Mouse (Mus musculus): ENCODE measurements around the gene Pdzk1ip1.

Gene Pdzk1ip1

GRCm38 (mm10) chr4:115075204-115075915, 13.1 kb upstream of the Pdzk1ip1 start:
- peak; percentile 17 to 38 for DNase-seq (ENCODE audit: low spot score in 2 of 2)

- DNase-seq (ENCODE audit: low spot score in 2 of 2), result no peak
These were observed 9.4 kb upstream of the Pdzk1ip1 start for GRCm38 (mm10) chr4:115078892-115079820.

GRCm38 (mm10) chr4:115079821-115080349, 8.6 kb upstream of the Pdzk1ip1 start:
- no peak for DNase-seq (ENCODE audit: low spot score in 2 of 2)

- DNase-seq (ENCODE audit: low spot score in 2 of 2), result no peak
These were observed 5.5 kb upstream of the Pdzk1ip1 start for GRCm38 (mm10) chr4:115083031-115083430.

- DNase-seq (ENCODE audit: low spot score in 2 of 2), result peak in 1 of 2 experiments; percentile 54
These were observed 2.9 kb upstream of the Pdzk1ip1 start for GRCm38 (mm10) chr4:115085522-115086095.

GRCm38 (mm10) chr4:115086257-115086656, 2.3 kb upstream of the Pdzk1ip1 start:
- no peak for DNase-seq (ENCODE audit: low spot score in 2 of 2)

- no peak for DNase-seq (ENCODE audit: low spot score in 2 of 2)
These were observed 1.6 kb upstream of the Pdzk1ip1 start for GRCm38 (mm10) chr4:115086763-115087415.

- DNase-seq (ENCODE audit: low spot score in 2 of 2), result no peak
These were observed 2.1 kb downstream of the Pdzk1ip1 start for GRCm38 (mm10) chr4:115090592-115090991.

GRCm38 (mm10) chr4:115091806-115092205, 3.3 kb downstream of the Pdzk1ip1 start:
- DNase-seq (ENCODE audit: low spot score in 2 of 2), result no peak

GRCm38 (mm10) chr4:115093331-115093864, 4.9 kb downstream of the Pdzk1ip1 start:
- DNase-seq (ENCODE audit: low spot score in 2 of 2), result no peak

GRCm38 (mm10) chr4:115094056-115094455, 5.5 kb downstream of the Pdzk1ip1 start:
- no peak for DNase-seq (ENCODE audit: low spot score in 2 of 2)

- no peak for DNase-seq (ENCODE audit: low spot score in 2 of 2)
These were observed 7.3 kb downstream of the Pdzk1ip1 start for GRCm38 (mm10) chr4:115095671-115096434.

GRCm38 (mm10) chr4:115096435-115097145, 8.1 kb downstream of the Pdzk1ip1 start:
- no peak for DNase-seq (ENCODE audit: low spot score in 2 of 2)

GRCm38 (mm10) chr4:115097146-115097496, 8.6 kb downstream of the Pdzk1ip1 start:
- DNase-seq (ENCODE audit: low spot score in 2 of 2), result no peak

GRCm38 (mm10) chr4:115101682-115102081, 13.2 kb downstream of the Pdzk1ip1 start:
- peak in 1 of 2 experiments; percentile 20 for DNase-seq (ENCODE audit: low spot score in 2 of 2)

- DNase-seq (ENCODE audit: low spot score in 2 of 2), result no peak
These were observed 15.0 kb downstream of the Pdzk1ip1 start for GRCm38 (mm10) chr4:115103510-115103909.

- no peak for DNase-seq (ENCODE audit: low spot score in 2 of 2)
These were observed 22.7 kb downstream of the Pdzk1ip1 start for GRCm38 (mm10) chr4:115111167-115111566.

GRCm38 (mm10) chr4:115113266-115113665, 24.8 kb downstream of the Pdzk1ip1 start:
- no peak for DNase-seq (ENCODE audit: low spot score in 2 of 2)

- DNase-seq (ENCODE audit: low spot score in 2 of 2), result no peak
These were observed 31.1 kb downstream of the Pdzk1ip1 start for GRCm38 (mm10) chr4:115119642-115120041.

- DNase-seq (ENCODE audit: low spot score in 2 of 2), result no peak
These were observed 32.7 kb downstream of the Pdzk1ip1 start for GRCm38 (mm10) chr4:115121162-115121561.
